ENCODE assay signal across 9 mouse cellular contexts in genomic region chr8:100942680-100943427, GRCm38 (mm10).
DNase-seq lines count a peak whose midpoint lies in the region; ATAC-seq lines count a peak whose summit lies in the region.
"Had no signal": no experiment of that assay in that cellular context is flagged by ENCODE, and none has a peak within 500 bp of the region (broad histone marks: within the 10 kb centered on the region; RNA-seq: fewer than 3 reads in every experiment).

No protein-coding gene starts in this region.

- WGBS in forebrain, embryonic 14.5 days, result 74% methylated on average over 6 of the region's 6 CpGs
- WGBS in forebrain, embryonic 10.5 days, result 86% methylated on average over 6 of the region's 6 CpGs
- WGBS in neural tube, embryonic 14.5 days, result 52% methylated on average over 6 of the region's 6 CpGs

- H3K27me3 ChIP-seq in forebrain, embryonic 14.5 days (replicated peaks; ENCODE audit: control insufficient read depth, insufficient read depth, low read length), result no peaks in the 10 kb centered on the region
- no peaks in the 10 kb centered on the region for H3K27me3 ChIP-seq in forebrain, embryonic 10.5 days (ENCODE audit: poor library complexity, severe bottlenecking)
- no peaks in the 10 kb centered on the region for H3K27me3 ChIP-seq in neural tube, embryonic 14.5 days (ENCODE audit: control insufficient read depth, insufficient read depth, low read length)

- H3K36me3 ChIP-seq in forebrain, embryonic 14.5 days (ENCODE audit: control insufficient read depth, insufficient read depth, low read length), result no peaks in the 10 kb centered on the region
- H3K36me3 ChIP-seq in forebrain, embryonic 10.5 days (replicated peaks), result no peaks in the 10 kb centered on the region
- no peaks in the 10 kb centered on the region for H3K36me3 ChIP-seq in neural tube, embryonic 14.5 days (ENCODE audit: control insufficient read depth, insufficient read depth, low read length)

- H3K4me2 ChIP-seq in forebrain, embryonic 14.5 days (ENCODE audit: low read length), result no peak overlapping the region
- no peak overlapping the region for H3K4me2 ChIP-seq in neural tube, embryonic 14.5 days (ENCODE audit: low read depth, low read length)

- H3K27ac ChIP-seq in forebrain, embryonic 14.5 days (ENCODE audit: low read depth, low read length), result no peak overlapping the region
- H3K27ac ChIP-seq in forebrain, embryonic 10.5 days, result no peak overlapping the region
- H3K27ac ChIP-seq in neural tube, embryonic 14.5 days (ENCODE audit: low read depth, low read length), result peak overlapping the region; percentile 34; the same call in 1 of the 2 replicates
- H3K27ac ChIP-seq: macrophage had no signal

- H3K9me3 ChIP-seq in forebrain, embryonic 14.5 days (replicated peaks; ENCODE audit: control insufficient read depth, low read length), result no peaks in the 10 kb centered on the region
- H3K9me3 ChIP-seq in forebrain, embryonic 10.5 days, result no peaks in the 10 kb centered on the region
- no peaks in the 10 kb centered on the region for H3K9me3 ChIP-seq in neural tube, embryonic 14.5 days (ENCODE audit: control insufficient read depth, low read length)

- ATAC-seq in forebrain, embryonic 14.5 days, result peak; percentile 69
- ATAC-seq in neural tube, embryonic 14.5 days (ENCODE audit: low read depth), result peak; percentile 85; the same call in 1 of the 2 replicates

- H3K9ac ChIP-seq in forebrain, embryonic 14.5 days (ENCODE audit: low read length), result no peak overlapping the region
- H3K9ac ChIP-seq in neural tube, embryonic 14.5 days (replicated peaks; ENCODE audit: low read depth, low read length), result no peak overlapping the region

- H3K4me3 ChIP-seq in forebrain, embryonic 14.5 days (ENCODE audit: low read depth, low read length), result no peak overlapping the region
- H3K4me3 ChIP-seq in forebrain, embryonic 10.5 days, result no peak overlapping the region
- H3K4me3 ChIP-seq in neural tube, embryonic 14.5 days (ENCODE audit: low read depth, low read length), result no peak overlapping the region

- DNase-seq in forebrain, embryonic 14.5 days (ENCODE audit: low spot score), result peak; percentile 71
- no peak for DNase-seq in forebrain, embryonic 10.5 days (ENCODE audit: extremely low spot score, low spot score)
- DNase-seq in brain, embryonic 18.5 days (ENCODE audit: low read depth, low spot score), result peak; percentile 26
- peak; percentile 32 to 78 for DNase-seq in layer of hippocampus, adult 18-20 months (ENCODE audit: low spot score in 2 of 2)
- no peak for DNase-seq in spleen, postnatal 10 days (ENCODE audit: low spot score in 2 of 2)
- DNase-seq in thymus, postnatal 10 days (ENCODE audit: low spot score in 2 of 2), result no peak
- no peak for DNase-seq in spleen, adult 18-20 months

- H3K4me1 ChIP-seq in forebrain, embryonic 14.5 days (ENCODE audit: control insufficient read depth, insufficient read depth, low read length), result no peaks in the 10 kb centered on the region
- H3K4me1 ChIP-seq in forebrain, embryonic 10.5 days, result peaks cover 7% of the 10 kb centered on the region
- H3K4me1 ChIP-seq in neural tube, embryonic 14.5 days (ENCODE audit: control insufficient read depth, insufficient read depth, low read length), result 0 out of 2 replicates have a peak, but pooled peaks cover 4% of the 10 kb centered on the region

Comparison
In these comparisons a context has a peak if more than half of its experiments do, and no peak if none do; other contexts are left out.
1. DNase-seq: peak in forebrain, embryonic 14.5 days (single experiment), brain, embryonic 18.5 days (single experiment) and layer of hippocampus, adult 18-20 months (2 of 2); none in forebrain, embryonic 10.5 days (single experiment), spleen, postnatal 10 days (0 of 2), thymus, postnatal 10 days (0 of 2) and spleen, adult 18-20 months (0 of 2).